Mouse (Mus musculus) left cerebral cortex, postnatal 10 days (tissue): ENCODE measurements around the gene Schip1. TPM values are rescaled to one million over a fixed set of nuclear protein-coding genes. Genes with fewer than 3 reads are reported as not detected.
"Not testable (repeated sequence)": the region's sequence is repeated elsewhere in the genome, so short reads cannot be mapped to it uniquely, and the experiment has no call there.

Experiments
- DNase-seq, 2 experiments: peaks; one replicate each; pipeline ENCODE4 v3.0.0; 2021 to 2022; ENCODE audit warnings: low spot score in 2 of 2, mixed read lengths in 1 of 2; ENCODE audit errors: extremely low spot score in 1 of 2
- intact Hi-C: fragments of 180-260 bp; cut with DNase I; formaldehyde crosslinking; loops from one replicate; pipeline ENCODE4 v1.15.1; 2025
- total RNA-seq, 2 experiments: library from RNA; stranded (reverse); gene quantifications; 2 replicates each; pipeline ENCODE4 v1.2.3; 2021

The Schip1 gene
- 100 to 1,000 TPM; 182 to 193 TPM for total RNA-seq

- no peak for DNase-seq
- intact Hi-C loops = no loop called here
These were observed at the start of gene Schip1 for GRCm38 (mm10) chr3:68064731-68065130. TSS of gene Schip1 (plus strand) at chr3:68064802.

GRCm38 (mm10) chr3:68015786-68016185 lies 48.8 kb upstream of the Schip1 start:
- intact Hi-C loops = no loop called here
- no peak for DNase-seq

- no peak for DNase-seq
- intact Hi-C loops = no loop called here
These were observed 45.2 kb upstream of the Schip1 start for GRCm38 (mm10) chr3:68019401-68019800.

DNA sequence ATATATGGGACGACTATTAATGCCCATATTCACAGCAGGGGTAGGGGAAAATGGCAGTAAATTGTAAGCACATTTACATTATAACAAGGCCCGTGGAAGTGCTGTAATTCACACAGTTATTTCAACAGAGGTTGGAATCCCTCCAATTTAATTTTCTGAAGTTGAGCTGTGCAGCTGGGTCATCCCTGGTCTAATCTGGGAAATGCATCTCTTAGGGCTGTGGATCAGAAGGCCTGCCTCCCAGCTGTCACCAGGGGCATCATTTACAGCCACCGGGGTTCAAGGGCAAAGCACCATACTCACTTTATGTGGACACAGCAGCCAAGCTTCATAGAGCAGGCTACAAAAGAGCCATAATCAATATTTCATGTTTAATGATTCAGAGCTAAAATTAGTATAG lies 28.5 kb upstream of the Schip1 start:
- intact Hi-C loops = no loop called here
- no peak for DNase-seq

GRCm38 (mm10) chr3:68042951-68043350 lies 21.7 kb upstream of the Schip1 start:
- intact Hi-C loops = loop anchor here (10.0 kb wide), 1 partner anchor 148 kb away; the partner anchor contains the start of genes Iqcj and Iqschfp
- no peak for DNase-seq

- intact Hi-C loops = loop anchor here (2.0 to 10.0 kb wide), 3 partner anchors 151 to 533 kb away; partner anchors contain the start of genes Iqcj and Iqschfp
These were observed 18.9 kb upstream of the Schip1 start for GRCm38 (mm10) chr3:68045475-68046416.

GRCm38 (mm10) chr3:68053538-68053937 lies 11.1 kb upstream of the Schip1 start:
- no peak for DNase-seq
- intact Hi-C loops = no loop called here

More at GRCm38 (mm10) chr3:68045475-68046416, 18.9 kb upstream of the Schip1 start:
- peak in 1 of 2 experiments; percentile 65 for DNase-seq

DNA sequence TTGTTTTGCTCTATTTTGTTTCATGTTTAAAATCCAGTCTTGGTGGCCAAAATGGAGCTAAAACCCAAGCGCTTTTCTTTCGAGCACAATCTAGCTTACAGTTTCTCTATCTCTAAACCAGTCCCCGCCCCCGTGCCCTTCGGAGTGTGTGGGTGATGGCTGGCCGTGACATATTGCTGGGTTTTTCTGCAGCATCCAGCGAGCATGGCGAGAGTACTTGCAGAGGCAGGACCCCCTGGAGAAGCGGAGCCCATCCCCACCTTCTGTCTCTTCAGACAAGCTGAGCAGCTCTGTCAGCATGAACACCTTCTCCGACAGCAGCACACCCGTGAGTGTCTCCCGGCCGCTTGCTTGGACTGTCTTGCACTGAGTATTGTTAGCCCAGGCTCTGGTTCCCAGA lies 9.5 kb upstream of the Schip1 start:
- intact Hi-C loops = loop anchor here (2.0 to 5.0 kb wide), 3 partner anchors 437 to 657 kb away; no protein-coding TSS in a partner anchor

DNA sequence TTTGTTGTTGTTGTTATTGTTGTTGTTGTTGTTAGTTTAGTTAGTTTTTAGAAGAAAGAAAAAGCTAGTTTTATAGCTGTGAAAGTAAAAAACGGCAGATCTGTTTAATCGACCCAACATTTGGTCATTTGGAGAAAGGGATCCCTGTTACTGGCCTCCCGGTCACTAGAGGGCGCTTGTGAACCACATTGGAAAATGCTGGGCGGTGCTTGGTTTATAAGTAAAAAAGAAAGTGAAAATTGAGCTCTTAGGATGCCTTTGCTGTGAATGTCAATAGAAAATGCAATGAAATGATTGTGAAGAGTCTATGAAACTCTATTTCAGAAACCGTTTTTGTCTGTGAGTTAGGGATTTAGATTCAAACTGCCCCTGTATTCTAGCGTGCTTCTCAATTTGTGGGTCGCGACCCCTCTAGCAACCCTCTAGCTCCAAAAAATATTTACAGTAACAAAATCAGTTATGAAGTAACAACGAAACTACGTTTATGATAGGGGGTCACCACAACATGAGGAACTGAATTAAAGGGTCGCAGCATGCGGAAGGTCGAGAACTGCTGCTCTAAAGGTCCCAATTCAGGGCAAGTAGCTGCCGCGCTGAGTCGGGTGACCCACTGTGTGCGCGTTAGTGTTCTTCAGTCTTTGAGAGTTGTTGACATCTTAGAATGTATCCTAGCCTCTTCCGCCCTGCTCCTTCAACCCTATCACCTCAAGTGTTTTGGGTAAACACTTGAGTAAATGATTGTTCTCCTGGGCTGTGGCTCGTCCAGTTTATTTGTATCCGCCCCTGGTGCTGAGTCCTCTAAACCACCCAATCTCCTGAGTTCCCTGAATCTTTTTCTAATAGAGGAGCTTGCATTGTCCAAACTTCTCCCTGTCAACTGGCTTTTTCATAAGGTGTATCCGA lies 8.0 kb upstream of the Schip1 start:
- intact Hi-C loops = loop anchor here (5.0 kb wide), 2 partner anchors 436 to 656 kb away; no protein-coding TSS in a partner anchor
- peak; percentile 63 to 79 for DNase-seq

More for the DNA sequence above, 9.5 kb upstream of the Schip1 start:
- DNase-seq = peak in 1 of 2 experiments; percentile 43

GRCm38 (mm10) chr3:68059162-68059800 lies 5.3 kb upstream of the Schip1 start:
- intact Hi-C loops = loop anchor here (5.0 kb wide), 2 partner anchors 433 to 653 kb away; no protein-coding TSS in a partner anchor
- DNase-seq = no peak

DNA sequence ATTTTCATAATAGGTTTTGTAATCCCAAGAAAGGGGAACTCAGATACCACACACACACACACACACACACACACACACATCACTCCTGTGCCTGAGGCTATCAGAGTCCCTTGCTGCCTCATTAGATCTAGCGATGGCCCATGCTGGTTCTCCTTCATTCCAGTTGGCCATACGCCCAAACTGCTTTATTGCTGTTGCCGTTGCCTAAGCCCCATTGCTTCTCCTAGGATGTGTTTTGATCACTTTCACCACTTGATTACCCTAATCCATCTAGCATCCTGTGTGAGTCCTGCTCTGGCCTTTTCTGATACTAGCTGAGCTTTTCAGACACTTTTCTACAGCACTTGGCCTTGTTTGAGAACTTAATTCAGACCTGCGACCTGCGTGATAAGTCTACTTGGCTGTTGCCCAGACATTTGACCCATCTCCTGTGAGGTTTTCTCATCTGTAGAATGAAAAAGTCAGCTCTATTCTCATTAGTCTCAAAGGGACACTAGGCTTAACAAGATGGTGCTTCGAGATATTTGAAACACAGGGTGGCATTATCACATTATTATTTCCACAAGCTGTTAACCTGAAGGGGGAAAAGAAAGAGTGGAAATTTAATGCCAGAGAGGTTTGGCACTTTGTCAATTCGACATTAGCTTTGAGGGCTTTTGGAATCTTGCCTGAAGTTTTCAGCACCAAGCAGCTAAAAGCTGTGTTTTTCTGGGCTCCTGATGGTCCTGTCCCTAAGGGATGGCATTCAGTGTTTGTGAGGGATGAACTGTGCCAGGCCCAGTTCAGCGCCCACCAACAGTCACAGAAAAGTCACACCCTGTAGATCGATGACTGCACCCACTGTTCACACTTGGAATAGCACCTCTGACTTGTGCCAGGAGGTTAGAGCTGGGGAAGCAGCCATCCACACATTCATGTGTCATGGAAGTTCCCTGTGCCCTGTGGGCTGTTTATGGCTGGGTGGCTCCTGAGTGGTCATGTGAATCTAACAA lies 7.1 kb downstream of the Schip1 start:
- intact Hi-C loops = no loop called here
- no peak for DNase-seq

DNA sequence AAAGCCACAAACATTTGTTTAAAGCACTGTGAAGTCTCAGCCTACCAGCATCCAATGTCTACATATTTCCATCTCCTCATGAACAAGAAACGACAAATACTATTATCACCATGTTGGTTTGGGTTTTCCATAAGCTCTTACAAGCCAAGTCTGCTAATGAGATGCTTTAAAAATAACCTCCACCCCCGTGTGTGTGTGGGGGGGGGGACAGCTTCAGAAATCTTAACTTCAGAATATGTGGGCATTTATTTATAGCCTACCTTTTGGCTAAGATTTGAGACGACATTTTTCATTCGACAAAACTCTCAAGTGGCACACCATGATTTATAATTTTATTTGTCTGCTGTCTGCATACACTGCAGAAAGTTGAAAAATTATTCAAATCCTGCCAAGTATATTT lies 12.8 kb downstream of the Schip1 start:
- DNase-seq = no peak
- intact Hi-C loops = no loop called here

- intact Hi-C loops = no loop called here
- DNase-seq = no peak
These were observed 20.4 kb downstream of the Schip1 start for GRCm38 (mm10) chr3:68085024-68085423.

DNA sequence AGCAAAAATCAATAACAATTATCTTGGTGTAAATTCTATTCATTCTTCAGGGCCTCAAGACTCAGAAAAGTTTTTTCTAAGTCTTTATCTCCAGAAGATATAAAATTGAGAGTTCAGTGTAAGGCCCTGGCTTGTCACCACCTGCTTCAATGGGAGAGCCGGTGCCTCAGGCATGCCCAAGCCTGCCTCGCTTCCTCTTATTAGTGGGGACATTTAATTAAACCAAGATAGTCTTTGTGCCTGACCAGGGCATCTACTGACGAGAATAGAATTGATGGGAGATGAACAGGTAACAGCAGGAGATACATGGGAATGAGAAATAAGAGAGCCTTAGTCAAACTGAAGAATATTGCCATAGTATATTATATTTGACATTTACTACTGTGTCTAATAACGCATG lies 27.5 kb downstream of the Schip1 start:
- intact Hi-C loops = no loop called here
- no peak for DNase-seq

DNA sequence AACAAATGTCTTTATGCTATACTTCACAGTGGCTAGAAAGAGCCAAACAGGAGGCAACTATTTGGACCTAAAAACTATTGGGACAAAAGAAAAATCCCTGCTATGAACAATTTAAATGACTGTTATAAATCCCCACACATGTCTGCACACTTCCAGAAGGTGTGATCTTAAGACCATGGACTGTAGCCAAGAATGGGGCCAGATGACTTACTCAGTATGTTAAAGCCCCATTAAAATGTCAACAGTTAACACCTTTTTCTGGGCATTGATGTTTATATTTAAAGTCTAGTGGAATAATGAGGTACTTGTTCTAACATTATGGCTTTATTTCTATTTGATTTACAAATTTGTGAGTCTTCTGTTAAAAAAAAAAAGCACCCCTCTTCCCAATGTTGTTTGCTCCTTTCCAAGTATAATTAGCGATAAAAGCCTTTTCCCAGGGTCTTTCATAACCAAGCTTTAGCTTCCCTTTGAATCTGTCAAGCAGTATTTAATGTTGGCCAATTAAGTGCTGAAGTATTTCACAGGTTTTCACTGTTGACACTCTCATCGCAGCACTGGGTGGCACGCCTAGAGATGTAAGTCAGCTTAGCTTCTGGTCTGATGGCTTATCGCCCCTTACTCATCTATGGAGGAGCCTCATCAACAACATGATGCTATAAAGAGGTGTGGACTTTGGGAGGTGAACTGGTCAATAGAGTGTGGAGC lies 32.3 kb downstream of the Schip1 start:
- no peak for DNase-seq
- intact Hi-C loops = no loop called here

- DNase-seq, intact Hi-C loops: not testable (repeated sequence)
These were observed 35.0 kb downstream of the Schip1 start for GRCm38 (mm10) chr3:68099561-68099960.

GRCm38 (mm10) chr3:68101343-68101742 lies 36.7 kb downstream of the Schip1 start:
- intact Hi-C loops = no loop called here

More at GRCm38 (mm10) chr3:68101343-68101742, 36.7 kb downstream of the Schip1 start:
- no peak for DNase-seq
